Mouse (Mus musculus) neural tube, embryonic 11.5 days (tissue): ENCODE results near the gene 4930507D05Rik. TPM values are rescaled to one million over a fixed set of nuclear protein-coding genes. Genes with fewer than 3 reads are reported as not detected.
"Not testable (repeated sequence)": the region's sequence is repeated elsewhere in the genome, so short reads cannot be mapped to it uniquely, and the experiment has no call there.

Experiments used
- ATAC-seq: fragments of 200-750 bp; cut with Nextera tagmentation; 2 replicates; pipeline ENCODE4 v1.8.0; 2017; ENCODE audit warnings: moderate number of reproducible peaks, mild to moderate bottlenecking, moderate TSS enrichment, moderate library complexity; ENCODE audit not compliant: insufficient read depth, low FRiP score, low TSS enrichment
- DNase-seq: peaks from one replicate; pipeline ENCODE4 v3.0.0-alpha.2; 2015; ENCODE audit warnings: low spot score
- H3K27ac ChIP-seq: fragments of 300-500 bp; sonication (generic); 2 replicates; pipeline ENCODE4 v1.5.1; 2014; ENCODE audit warnings: low read depth, mild to moderate bottlenecking, low read length
- H3K27me3 ChIP-seq: fragments of 300-500 bp; sonication (generic); 2 replicates; pipeline ENCODE4 v1.6.1; 2014; ENCODE audit warnings: mild to moderate bottlenecking, low read length, mixed read lengths; ENCODE audit not compliant: control insufficient read depth, insufficient read depth
- H3K36me3 ChIP-seq: fragments of 300-500 bp; sonication (generic); 2 replicates; pipeline ENCODE4 v1.6.1; 2014; ENCODE audit warnings: mild to moderate bottlenecking, low read length, moderate library complexity, mixed read lengths; ENCODE audit not compliant: control insufficient read depth, insufficient read depth
- H3K4me1 ChIP-seq: fragments of 300-500 bp; sonication (generic); 2 replicates; pipeline ENCODE4 v1.6.1; 2014; ENCODE audit warnings: low read length, mixed read lengths; ENCODE audit not compliant: control insufficient read depth, insufficient read depth
- H3K4me2 ChIP-seq: fragments of 300-500 bp; sonication (generic); 2 replicates; pipeline ENCODE4 v1.6.1; 2014; ENCODE audit warnings: low read depth, mild to moderate bottlenecking, moderate library complexity
- H3K4me3 ChIP-seq: fragments of 300-500 bp; sonication (generic); 2 replicates; pipeline ENCODE4 v1.5.1; 2014; ENCODE audit warnings: low read depth, low read length
- H3K9ac ChIP-seq: fragments of 300-500 bp; sonication (generic); 2 replicates; pipeline ENCODE4 v1.6.1; 2014; ENCODE audit warnings: mild to moderate bottlenecking, low read length
- H3K9me3 ChIP-seq: fragments of 300-500 bp; sonication (generic); 2 replicates; pipeline ENCODE4 v1.6.1; 2016; ENCODE audit warnings: low read length; ENCODE audit not compliant: control insufficient read depth
- WGBS: fragments of 180-500 bp; shearing (Covaris S2); extraction: QIAGEN DNeasy Blood & Tissue Kit; methylation state at CpG from one replicate; pipeline ENCODE4 v1.1.7; 2014; 5-methylcytosine and 5-hydroxymethylcytosine counted together
- polyA plus RNA-seq: library from polyadenylated mRNA; unstranded; fragments of >200 nt; fragmentation: Nextera tagmentation; extraction: Ambion mirVana; gene quantifications from 2 replicates; pipeline ENCODE4 v1.2.1, GENCODE M21; 2014

4930507D05Rik gene
- polyA plus RNA-seq, 1 experiment from 2014 or later, result 1.0 TPM

DNA sequence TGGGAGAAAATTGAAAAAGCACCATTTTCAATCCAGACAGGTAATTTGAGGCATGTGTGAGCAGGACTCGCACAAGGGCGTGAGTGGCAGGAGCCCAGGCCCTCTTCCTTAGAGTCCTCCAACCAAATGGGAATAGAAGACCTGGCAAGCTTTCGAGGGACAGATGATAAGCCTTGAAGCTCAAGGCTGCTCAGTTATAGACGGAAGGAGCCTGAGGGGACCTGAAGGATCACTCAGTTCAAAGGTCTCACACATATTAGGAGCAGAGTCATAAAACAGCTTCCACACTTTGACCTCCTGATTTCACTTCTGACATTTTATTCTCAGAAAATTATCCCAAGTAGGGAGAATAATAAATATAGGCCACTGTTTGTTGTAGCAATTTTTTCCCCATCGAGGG is 29.9 kb upstream of the 4930507D05Rik start:
- DNase-seq, result no peak
- WGBS, result 83% methylated on average over 5 of the region's 5 CpGs
- Histone ChIP-seq H3K9me3 (no peaks in the 10 kb centered on the region), H3K4me3 (no peak overlapping the region), H3K27ac (no peak overlapping the region), H3K9ac (no peak overlapping the region), H3K4me2 (no peak overlapping the region), H3K27me3 (no peaks in the 10 kb centered on the region), H3K4me1 (no peaks in the 10 kb centered on the region), H3K36me3 (no peaks in the 10 kb centered on the region)
- no peak for ATAC-seq

DNA sequence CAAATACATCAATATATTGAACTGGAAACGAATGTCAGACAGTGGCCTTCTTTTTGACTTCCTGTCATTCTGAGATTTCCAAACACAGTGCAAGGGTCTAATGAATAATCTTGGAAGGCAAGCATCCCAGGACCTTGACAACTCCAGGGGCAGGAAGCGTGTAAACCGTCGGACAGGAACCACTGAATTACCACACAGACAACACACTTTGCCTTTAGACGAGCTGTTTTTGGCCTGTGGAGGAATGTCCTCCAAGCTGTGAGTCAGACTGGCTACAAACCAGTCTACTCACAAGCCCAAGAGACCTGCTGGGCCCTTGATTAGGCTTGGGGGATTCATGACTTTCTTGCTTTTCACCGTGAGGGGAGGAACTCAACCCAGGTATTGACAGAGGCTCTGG is 28.9 kb upstream of the 4930507D05Rik start:
- no peaks in the 10 kb centered on the region for H3K36me3 ChIP-seq
- no peak overlapping the region for H3K4me2 ChIP-seq
- no peak overlapping the region for H3K27ac ChIP-seq
- no peaks in the 10 kb centered on the region for H3K4me1 ChIP-seq
- ATAC-seq, result no peak
- DNase-seq, result no peak
- no peaks in the 10 kb centered on the region for H3K9me3 ChIP-seq
- H3K4me3 ChIP-seq, result no peak overlapping the region
- H3K9ac ChIP-seq, result no peak overlapping the region
- H3K27me3 ChIP-seq, result no peaks in the 10 kb centered on the region
- WGBS, result 74% methylated on average over 6 of the region's 6 CpGs

GRCm38 (mm10) chr10:62421127-62421526 is 28.2 kb upstream of the 4930507D05Rik start:
- no peak for ATAC-seq
- Histone ChIP-seq H3K4me1 (no peaks in the 10 kb centered on the region), H3K4me3 (no peak overlapping the region), H3K27ac (no peak overlapping the region), H3K9ac (no peak overlapping the region), H3K36me3 (no peaks in the 10 kb centered on the region), H3K27me3 (no peaks in the 10 kb centered on the region), H3K9me3 (no peaks in the 10 kb centered on the region), H3K4me2 (no peak overlapping the region)
- no peak for DNase-seq
- 87% methylated on average over 3 of the region's 3 CpGs for WGBS

GRCm38 (mm10) chr10:62422255-62422654 is 27.0 kb upstream of the 4930507D05Rik start, which contains the start of gene Hkdc1:
Gene Hkdc1, minus strand, starts transcription at chr10:62422491.
- Histone ChIP-seq H3K4me2 (no peak within 1 kb of the TSS), H3K9ac (no peak within 1 kb of the TSS), H3K9me3 (no peaks in the 10 kb centered on the region), H3K27ac (no peak within 1 kb of the TSS), H3K27me3 (no peaks in the 10 kb centered on the region), H3K4me1 (no peaks in the 10 kb centered on the region), H3K36me3 (no peaks in the 10 kb centered on the region), H3K4me3 (no peak within 1 kb of the TSS)
- 35% methylated on average over 15 of the region's 15 CpGs for WGBS
- no peak for DNase-seq
- ATAC-seq, result no peak

DNA sequence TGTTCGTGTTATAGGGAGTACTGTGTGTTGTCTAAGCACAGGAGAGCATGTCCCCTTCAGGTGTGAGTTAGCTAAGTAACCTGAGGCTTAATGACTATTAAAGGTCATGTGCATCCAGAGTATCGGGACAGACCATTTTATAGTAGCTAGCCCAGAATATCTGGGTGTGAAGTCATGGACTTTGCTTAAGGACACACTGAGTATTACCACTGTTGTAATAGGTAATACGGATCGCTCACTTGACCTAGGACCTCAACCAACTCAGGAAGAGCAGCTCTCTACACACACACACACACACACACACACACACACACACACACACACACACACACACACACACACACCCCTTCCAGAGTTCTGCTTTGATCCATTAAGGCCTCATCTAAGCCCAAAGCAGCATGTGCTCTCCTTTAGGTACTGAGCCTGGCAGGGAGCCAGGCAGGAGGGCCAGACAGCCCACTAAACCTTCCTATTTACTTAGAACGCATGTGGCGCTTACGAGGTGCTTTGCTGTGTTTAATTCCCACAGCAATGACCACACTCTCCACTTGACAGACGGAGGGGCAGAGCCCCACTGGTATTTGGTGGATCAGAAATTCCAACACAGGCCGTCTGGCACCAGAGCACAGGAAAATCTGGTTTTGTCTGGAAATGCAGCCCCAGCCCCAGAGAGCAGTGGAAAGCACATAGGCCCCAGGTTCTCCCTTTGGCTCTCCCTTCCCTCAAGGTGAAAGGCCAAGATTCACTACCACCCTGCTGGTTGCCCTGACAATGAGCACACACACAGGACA is 24.0 kb upstream of the 4930507D05Rik start:
- Histone ChIP-seq H3K9ac (no peak overlapping the region), H3K36me3 (peaks cover 10% of the 10 kb centered on the region), H3K9me3 (no peaks in the 10 kb centered on the region), H3K27me3 (no peaks in the 10 kb centered on the region), H3K27ac (no peak overlapping the region), H3K4me1 (no peaks in the 10 kb centered on the region), H3K4me2 (no peak overlapping the region), H3K4me3 (no peak overlapping the region)
- ATAC-seq, result no peak
- 59% methylated on average over 9 of the region's 9 CpGs for WGBS
- no peak for DNase-seq

GRCm38 (mm10) chr10:62430427-62430826 is 18.9 kb upstream of the 4930507D05Rik start:
- Histone ChIP-seq H3K36me3 (peaks cover 21% of the 10 kb centered on the region), H3K4me2 (no peak overlapping the region), H3K9ac (no peak overlapping the region), H3K27ac (no peak overlapping the region), H3K4me1 (no peaks in the 10 kb centered on the region), H3K4me3 (no peak overlapping the region), H3K27me3 (no peaks in the 10 kb centered on the region), H3K9me3 (no peaks in the 10 kb centered on the region)
- ATAC-seq (no peak), DNase-seq (no peak)
- 94% methylated on average over 5 of the region's 5 CpGs for WGBS

GRCm38 (mm10) chr10:62450280-62450640 is 971 bp downstream of the 4930507D05Rik start:
- Histone ChIP-seq H3K9me3 (no peaks in the 10 kb centered on the region), H3K4me1 (peaks cover 9% of the 10 kb centered on the region), H3K27ac (no peak overlapping the region), H3K27me3 (no peaks in the 10 kb centered on the region), H3K4me2 (peak overlapping the region; percentile 57), H3K36me3 (peaks cover 12% of the 10 kb centered on the region), H3K4me3 (peak overlapping the region; percentile 73), H3K9ac (peak overlapping the region; percentile 85)
- no peak for DNase-seq
- 42% methylated on average over 18 of the region's 18 CpGs for WGBS
- ATAC-seq, result peak; percentile 31

GRCm38 (mm10) chr10:62452001-62452400 is 2.7 kb downstream of the 4930507D05Rik start:
- H3K4me3 ChIP-seq, H3K9ac ChIP-seq, H3K4me1 ChIP-seq, ATAC-seq, H3K27ac ChIP-seq, H3K27me3 ChIP-seq, H3K4me2 ChIP-seq, DNase-seq, H3K9me3 ChIP-seq, H3K36me3 ChIP-seq: not testable (repeated sequence)
- WGBS, result 69% methylated on average over 11 of the region's 11 CpGs

GRCm38 (mm10) chr10:62461321-62461720 is 12.0 kb downstream of the 4930507D05Rik start:
- no peak overlapping the region for H3K9ac ChIP-seq
- H3K27me3 ChIP-seq, result no peaks in the 10 kb centered on the region
- peaks cover 5% of the 10 kb centered on the region; the same call in 1 of the 2 replicates for H3K36me3 ChIP-seq
- H3K27ac ChIP-seq, result no peak overlapping the region
- H3K9me3 ChIP-seq, result no peaks in the 10 kb centered on the region
- H3K4me2 ChIP-seq, result no peak overlapping the region
- DNase-seq (no peak), ATAC-seq (no peak)
- no peaks in the 10 kb centered on the region for H3K4me1 ChIP-seq
- H3K4me3 ChIP-seq, result no peak overlapping the region
